In genomic region chr4:135667266-135667844, GRCm38 (mm10) we compare ENCODE assay signal across 9 mouse cellular contexts. TPM values are rescaled to one million over a fixed set of nuclear protein-coding genes. Genes with fewer than 3 reads are reported as not detected.
A peak's percentile ranks its signal among the peaks of the same experiment; 100 is the strongest.
DNase-seq lines count a peak whose midpoint lies in the region; ATAC-seq and TF ChIP-seq lines count a peak whose summit lies in the region.
"Had no signal": no experiment of that assay in that cellular context is flagged by ENCODE, and none has a peak within 500 bp of the region (broad histone marks: within the 10 kb centered on the region; RNA-seq: fewer than 3 reads in every experiment).

No protein-coding gene starts in this region.

- H3K4me3 ChIP-seq in hindbrain, postnatal 0 days (ENCODE audit: low read length) = no peak overlapping the region
- no peak overlapping the region for H3K4me3 ChIP-seq in stomach, postnatal 0 days (ENCODE audit: low read depth, low read length)
- H3K4me3 ChIP-seq: neural tube, embryonic 12.5 days had no signal

- no peaks in the 10 kb centered on the region for H3K36me3 ChIP-seq in hindbrain, postnatal 0 days (ENCODE audit: insufficient read depth, low read length)
- H3K36me3 ChIP-seq in stomach, postnatal 0 days (ENCODE audit: control insufficient read depth, insufficient read depth, low read length) = no peaks in the 10 kb centered on the region
- H3K36me3 ChIP-seq: neural tube, embryonic 12.5 days had no signal

- H3K27me3 ChIP-seq in hindbrain, postnatal 0 days (ENCODE audit: insufficient read depth, low read length) = no peaks in the 10 kb centered on the region
- H3K27me3 ChIP-seq in stomach, postnatal 0 days (ENCODE audit: control insufficient read depth, insufficient read depth, low read length) = no peaks in the 10 kb centered on the region
- H3K27me3 ChIP-seq: neural tube, embryonic 12.5 days had no signal

- TF ChIP-seq EP300 in stomach, postnatal 0 days (optimal IDR thresholded peaks at IDR 0.05) = no peak

- H3K4me2 ChIP-seq in hindbrain, postnatal 0 days (ENCODE audit: low read depth, low read length) = no peak overlapping the region
- H3K4me2 ChIP-seq in stomach, postnatal 0 days (replicated peaks; ENCODE audit: low read depth) = no peak overlapping the region
- H3K4me2 ChIP-seq: neural tube, embryonic 12.5 days had no signal

- H3K4me1 ChIP-seq in hindbrain, postnatal 0 days (ENCODE audit: insufficient read depth, low read length) = no peaks in the 10 kb centered on the region
- H3K4me1 ChIP-seq in stomach, postnatal 0 days (replicated peaks; ENCODE audit: control insufficient read depth, insufficient read depth) = no peaks in the 10 kb centered on the region
- H3K4me1 ChIP-seq: neural tube, embryonic 12.5 days had no signal

- no peak overlapping the region for H3K27ac ChIP-seq in hindbrain, postnatal 0 days
- no peak overlapping the region for H3K27ac ChIP-seq in stomach, postnatal 0 days (replicated peaks)
- H3K27ac ChIP-seq: neural tube, embryonic 12.5 days had no signal

- peak; percentile 81 for TF ChIP-seq CTCF in hindbrain, postnatal 0 days (IDR thresholded peaks at IDR 0.05; ENCODE audit: low read depth)
- peak; percentile 82 for TF ChIP-seq CTCF in stomach, postnatal 0 days (IDR thresholded peaks at IDR 0.05; ENCODE audit: low read depth)

- peak; percentile 49 for DNase-seq in layer of hippocampus, adult 11-12 months (ENCODE audit: low spot score)
- no peak for DNase-seq in layer of hippocampus, postnatal 36 days
- DNase-seq in MN1 (ENCODE audit: low spot score) = peak; percentile 56
- DNase-seq in embryo, embryonic 11 days = peak; percentile 76
- peak; percentile 81 for DNase-seq in hindbrain, postnatal 0 days (ENCODE audit: low spot score)
- DNase-seq in lung, postnatal 36 days = peak; percentile 80
- peak; percentile 43 for DNase-seq in stomach, postnatal 0 days (ENCODE audit: low spot score)
- DNase-seq in right cerebral cortex, postnatal 25 days = no peak

- H3K9me3 ChIP-seq in hindbrain, postnatal 0 days (ENCODE audit: low read length) = no peaks in the 10 kb centered on the region
- H3K9me3 ChIP-seq in stomach, postnatal 0 days (ENCODE audit: control insufficient read depth, low read length) = no peaks in the 10 kb centered on the region
- H3K9me3 ChIP-seq: neural tube, embryonic 12.5 days had no signal

- WGBS in hindbrain, postnatal 0 days = 13% methylated on average over 16 of the region's 16 CpGs
- 11% methylated on average over 16 of the region's 16 CpGs for WGBS in stomach, postnatal 0 days

- H3K9ac ChIP-seq in hindbrain, postnatal 0 days (replicated peaks; ENCODE audit: low read length) = no peak overlapping the region
- no peak overlapping the region for H3K9ac ChIP-seq in stomach, postnatal 0 days (ENCODE audit: low read length)
- H3K9ac ChIP-seq: neural tube, embryonic 12.5 days had no signal

- peak; percentile 24; the same call in 1 of the 2 replicates for ATAC-seq in hindbrain, postnatal 0 days
- ATAC-seq in stomach, postnatal 0 days (ENCODE audit: low FRiP score, low TSS enrichment) = peak; percentile 25; the same call in 1 of the 2 replicates

RNA-seq across cellular contexts. Expression of gene Ifnlr1, which starts 18.7 kb away (rescaled TPM):
- under 1 TPM; 0.08 to 0.10 TPM for total RNA-seq in layer of hippocampus, postnatal 36 days (2021)
- 0.22 and 0.58 TPM in 2 replicates for total RNA-seq in hindbrain, postnatal 0 days (2014; rRNA removed)
- polyA plus RNA-seq in hindbrain, postnatal 0 days (2015; fragmentation: Nextera tagmentation; extraction: Ambion mirVana) = 0.11 and 0.23 TPM in 2 replicates
- polyA plus RNA-seq in stomach, postnatal 0 days (2015; fragmentation: Nextera tagmentation; extraction: Ambion mirVana) = 1.9 and 2.1 TPM in 2 replicates

Comparison
In these comparisons a context has a peak if more than half of its experiments do, and no peak if none do; other contexts are left out.
1. DNase-seq: peak in layer of hippocampus, adult 11-12 months (single experiment), MN1 (single experiment), embryo, embryonic 11 days (single experiment), hindbrain, postnatal 0 days (single experiment), lung, postnatal 36 days (single experiment) and stomach, postnatal 0 days (single experiment); none in layer of hippocampus, postnatal 36 days (0 of 2) and right cerebral cortex, postnatal 25 days (single experiment).